Mouse (Mus musculus) liver, postnatal 0 days (tissue): Measurements from ENCODE around the gene Mok.

Source experiments
- CTCF ChIP-seq: sonication (generic); IDR thresholded peaks from 2 replicates; pipeline ENCODE4 v1.5.1; 2016; ENCODE audit warnings: antibody characterized with exemption, low read depth
- EP300 ChIP-seq: IDR thresholded peaks from 2 replicates; pipeline ENCODE4 v1.6.1; 2016; ENCODE audit warnings: antibody characterized with exemption, low read depth, mild to moderate bottlenecking

- TF ChIP-seq CTCF, result no peak
- no peak for TF ChIP-seq EP300
Observed at GRCm38 (mm10) chr12:110819367-110819766, 21.4 kb downstream of the Mok start.
